Mouse (Mus musculus): Measurements from ENCODE around the gene Atg101.

Atg101 gene

DNA sequence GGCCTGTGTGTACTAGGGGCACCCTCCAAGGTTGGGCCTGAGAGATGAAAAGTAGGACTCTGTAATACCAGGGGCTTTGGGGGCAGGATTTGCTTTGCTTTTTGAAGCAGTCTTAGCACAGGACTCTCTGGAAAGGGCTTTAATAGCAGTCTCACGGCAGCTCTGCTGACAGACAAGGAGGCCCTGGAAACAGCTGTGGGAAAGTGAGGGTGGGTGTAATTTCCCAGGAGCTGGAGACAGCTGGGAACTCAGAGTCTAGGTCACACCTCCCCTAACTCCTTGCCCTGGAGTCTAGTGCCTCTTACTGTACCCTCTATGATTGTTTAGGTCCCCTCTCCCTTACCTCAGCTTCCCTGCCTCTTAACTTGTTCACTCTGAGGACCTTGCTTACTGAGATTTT, 49.1 kb downstream of the Atg101 start:
- no peak for DNase-seq (ENCODE audit: low read depth, low spot score)

- DNase-seq (ENCODE audit: low read depth, low spot score): no peak
Observed at GRCm38 (mm10) chr15:101333648-101334047, 49.6 kb downstream of the Atg101 start.

GRCm38 (mm10) chr15:101336474-101337174, 52.6 kb downstream of the Atg101 start:
- no peak for DNase-seq (ENCODE audit: low read depth, low spot score)

- DNase-seq (ENCODE audit: low read depth, low spot score): no peak
Observed at GRCm38 (mm10) chr15:101338359-101338758, 54.3 kb downstream of the Atg101 start.

GRCm38 (mm10) chr15:101339537-101339936, 55.5 kb downstream of the Atg101 start:
- peak; percentile 80 for DNase-seq (ENCODE audit: low read depth, low spot score)

Measured in embryo, embryonic 11.5 days (tissue).